Mouse (Mus musculus): ENCODE measurements around the gene Eps8l2. TPM values are rescaled to one million over a fixed set of nuclear protein-coding genes. Genes with fewer than 3 reads are reported as not detected.

Gene Eps8l2
- polyA plus RNA-seq, 1 experiment from 2014 or later = 22.4 TPM

- DNase-seq (no peak), ATAC-seq (ENCODE audit: insufficient read depth) (no peak)
- peaks cover 22% of the 10 kb centered on the region for H3K36me3 ChIP-seq (ENCODE audit: insufficient read depth)
- no peaks in the 10 kb centered on the region for H3K27me3 ChIP-seq (ENCODE audit: insufficient read depth, low read length)
- H3K4me3 ChIP-seq (ENCODE audit: low read depth, low read length) = no peak overlapping the region
- no peaks in the 10 kb centered on the region for H3K9me3 ChIP-seq (ENCODE audit: low read depth, low read length)
- no peak for TF ChIP-seq CTCF (IDR thresholded peaks at IDR 0.05; ENCODE audit: low read depth)
- H3K4me2 ChIP-seq = no peak overlapping the region
- H3K9ac ChIP-seq = no peak overlapping the region
- no peak overlapping the region for H3K27ac ChIP-seq (ENCODE audit: low read depth)
- peaks cover 20% of the 10 kb centered on the region for H3K4me1 ChIP-seq (ENCODE audit: insufficient read depth)
These were observed 8.0 kb upstream of the Eps8l2 start for GRCm38 (mm10) chr7:141330706-141331105.

- Histone ChIP-seq H3K4me2 (no peak overlapping the region), H3K27me3 (ENCODE audit: insufficient read depth, low read length) (no peaks in the 10 kb centered on the region), H3K9ac (no peak overlapping the region), H3K9me3 (ENCODE audit: low read depth, low read length) (no peaks in the 10 kb centered on the region), H3K4me3 (ENCODE audit: low read depth, low read length) (no peak overlapping the region), H3K27ac (ENCODE audit: low read depth) (no peak overlapping the region), H3K4me1 (ENCODE audit: insufficient read depth) (peaks cover 7% of the 10 kb centered on the region), H3K36me3 (ENCODE audit: insufficient read depth) (peaks cover 25% of the 10 kb centered on the region)
- TF ChIP-seq CTCF (IDR thresholded peaks at IDR 0.05; ENCODE audit: low read depth) = no peak
- WGBS = 81% methylated on average over 6 of the region's 6 CpGs
- ATAC-seq (ENCODE audit: insufficient read depth) (no peak), DNase-seq (no peak)
These were observed 6.7 kb upstream of the Eps8l2 start for GRCm38 (mm10) chr7:141331990-141332389.

GRCm38 (mm10) chr7:141335044-141335579, 3.6 kb upstream of the Eps8l2 start:
- H3K4me3 ChIP-seq (ENCODE audit: low read depth, low read length) = no peak overlapping the region
- no peak overlapping the region for H3K9ac ChIP-seq
- no peaks in the 10 kb centered on the region; the same call in 1 of the 2 replicates for H3K4me1 ChIP-seq (ENCODE audit: insufficient read depth)
- DNase-seq (no peak), ATAC-seq (ENCODE audit: insufficient read depth) (no peak)
- WGBS = 69% methylated on average over 2 of the region's 2 CpGs
- H3K36me3 ChIP-seq (ENCODE audit: insufficient read depth) = peaks cover 25% of the 10 kb centered on the region
- no peak overlapping the region for H3K27ac ChIP-seq (ENCODE audit: low read depth)
- no peaks in the 10 kb centered on the region; the same call in 1 of the 2 replicates for H3K27me3 ChIP-seq (ENCODE audit: insufficient read depth, low read length)
- TF ChIP-seq CTCF (IDR thresholded peaks at IDR 0.05; ENCODE audit: low read depth) = 0 out of 2 replicates have a peak, but pooled peaks have one; percentile 4
- H3K9me3 ChIP-seq (ENCODE audit: low read depth, low read length) = no peaks in the 10 kb centered on the region
- H3K4me2 ChIP-seq = no peak overlapping the region

GRCm38 (mm10) chr7:141335682-141336081, 3.0 kb upstream of the Eps8l2 start:
- Histone ChIP-seq H3K4me2 (no peak overlapping the region), H3K9ac (no peak overlapping the region), H3K9me3 (ENCODE audit: low read depth, low read length) (no peaks in the 10 kb centered on the region), H3K36me3 (ENCODE audit: insufficient read depth) (peaks cover 25% of the 10 kb centered on the region), H3K4me3 (ENCODE audit: low read depth, low read length) (no peak overlapping the region), H3K27me3 (ENCODE audit: insufficient read depth, low read length) (no peaks in the 10 kb centered on the region; the same call in 1 of the 2 replicates), H3K4me1 (ENCODE audit: insufficient read depth) (no peaks in the 10 kb centered on the region; the same call in 1 of the 2 replicates), H3K27ac (ENCODE audit: low read depth) (no peak overlapping the region)
- ATAC-seq (ENCODE audit: insufficient read depth) (no peak), DNase-seq (no peak)
- TF ChIP-seq CTCF (IDR thresholded peaks at IDR 0.05; ENCODE audit: low read depth) = no peak
- WGBS = 83% methylated on average over 4 of the region's 4 CpGs

GRCm38 (mm10) chr7:141336296-141336695, 2.4 kb upstream of the Eps8l2 start:
- no peak for ATAC-seq (ENCODE audit: insufficient read depth)
- no peak overlapping the region for H3K9ac ChIP-seq
- peaks cover 25% of the 10 kb centered on the region for H3K36me3 ChIP-seq (ENCODE audit: insufficient read depth)
- no peaks in the 10 kb centered on the region; the same call in 1 of the 2 replicates for H3K4me1 ChIP-seq (ENCODE audit: insufficient read depth)
- no peak overlapping the region for H3K4me3 ChIP-seq (ENCODE audit: low read depth, low read length)
- no peak for DNase-seq
- no peak for TF ChIP-seq CTCF (IDR thresholded peaks at IDR 0.05; ENCODE audit: low read depth)
- no peak overlapping the region for H3K4me2 ChIP-seq
- no peak overlapping the region for H3K27ac ChIP-seq (ENCODE audit: low read depth)
- H3K9me3 ChIP-seq (ENCODE audit: low read depth, low read length) = no peaks in the 10 kb centered on the region
- WGBS = 67% methylated on average over 3 of the region's 3 CpGs
- H3K27me3 ChIP-seq (ENCODE audit: insufficient read depth, low read length) = no peaks in the 10 kb centered on the region; the same call in 1 of the 2 replicates

GRCm38 (mm10) chr7:141337716-141338416, 814 bp upstream of the Eps8l2 start:
- no peak overlapping the region for H3K9ac ChIP-seq
- H3K27ac ChIP-seq (ENCODE audit: low read depth) = no peak overlapping the region
- DNase-seq = no peak
- no peaks in the 10 kb centered on the region for H3K9me3 ChIP-seq (ENCODE audit: low read depth, low read length)
- H3K36me3 ChIP-seq (ENCODE audit: insufficient read depth) = peaks cover 19% of the 10 kb centered on the region
- no peaks in the 10 kb centered on the region; the same call in 1 of the 2 replicates for H3K27me3 ChIP-seq (ENCODE audit: insufficient read depth, low read length)
- 55% methylated on average over 3 of the region's 3 CpGs for WGBS
- peak overlapping the region; percentile 56; the same call in 1 of the 2 replicates for H3K4me2 ChIP-seq
- TF ChIP-seq CTCF (IDR thresholded peaks at IDR 0.05; ENCODE audit: low read depth) = no peak
- no peak for ATAC-seq (ENCODE audit: insufficient read depth)
- H3K4me1 ChIP-seq (ENCODE audit: insufficient read depth) = no peaks in the 10 kb centered on the region; the same call in 1 of the 2 replicates
- 0 out of 2 replicates have a peak overlapping the region, but pooled peaks have one; percentile 29 for H3K4me3 ChIP-seq (ENCODE audit: low read depth, low read length)

- H3K4me1 ChIP-seq (ENCODE audit: insufficient read depth) = no peaks in the 10 kb centered on the region; the same call in 1 of the 2 replicates
- no peaks in the 10 kb centered on the region; the same call in 1 of the 2 replicates for H3K27me3 ChIP-seq (ENCODE audit: insufficient read depth, low read length)
- ATAC-seq (ENCODE audit: insufficient read depth) = peak; percentile 8; the same call in 1 of the 2 replicates
- H3K9me3 ChIP-seq (ENCODE audit: low read depth, low read length) = no peaks in the 10 kb centered on the region
- peak overlapping the region; percentile 71; the same call in 1 of the 2 replicates for H3K27ac ChIP-seq (ENCODE audit: low read depth)
- 33% methylated on average over 20 of the region's 20 CpGs for WGBS
- H3K9ac ChIP-seq = peak overlapping the region; percentile 50
- H3K4me3 ChIP-seq (ENCODE audit: low read depth, low read length) = peak overlapping the region; percentile 29
- no peak for DNase-seq
- H3K36me3 ChIP-seq (ENCODE audit: insufficient read depth) = peaks cover 12% of the 10 kb centered on the region; the same call in 1 of the 2 replicates
- H3K4me2 ChIP-seq = peak overlapping the region; percentile 56
- TF ChIP-seq CTCF (IDR thresholded peaks at IDR 0.05; ENCODE audit: low read depth) = no peak
These were observed 688 bp downstream of the Eps8l2 start for GRCm38 (mm10) chr7:141339215-141339920.
